Mouse (Mus musculus) kidney, adult 8-10 months (tissue): Measurements from ENCODE around the gene Pdcl2.
A peak's percentile ranks its signal among the peaks of the same experiment; 100 is the strongest.

ENCODE experiments used
- DNase-seq, 2 experiments: peaks; one replicate each; pipeline ENCODE4 v3.0.0; 2022

Gene Pdcl2

DNA sequence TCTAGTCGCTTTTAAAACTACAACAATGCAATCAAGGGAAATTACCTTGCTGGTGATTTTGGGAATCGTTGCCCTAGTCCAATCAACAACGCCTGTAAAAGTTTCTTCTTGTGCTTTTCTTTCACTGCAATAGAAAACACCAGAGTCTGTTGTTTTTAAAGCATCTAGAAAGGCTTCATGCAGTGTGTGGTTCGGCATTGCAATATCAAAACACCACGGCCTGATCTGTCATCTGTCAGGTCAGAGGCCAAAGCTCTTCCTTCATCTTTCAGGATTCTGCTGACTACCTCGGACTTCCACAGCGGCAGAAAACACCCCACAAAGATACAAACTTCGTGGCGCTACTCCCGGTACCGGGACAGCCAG lies 27.6 kb downstream of the Pdcl2 start:
- no peak for DNase-seq

DNA sequence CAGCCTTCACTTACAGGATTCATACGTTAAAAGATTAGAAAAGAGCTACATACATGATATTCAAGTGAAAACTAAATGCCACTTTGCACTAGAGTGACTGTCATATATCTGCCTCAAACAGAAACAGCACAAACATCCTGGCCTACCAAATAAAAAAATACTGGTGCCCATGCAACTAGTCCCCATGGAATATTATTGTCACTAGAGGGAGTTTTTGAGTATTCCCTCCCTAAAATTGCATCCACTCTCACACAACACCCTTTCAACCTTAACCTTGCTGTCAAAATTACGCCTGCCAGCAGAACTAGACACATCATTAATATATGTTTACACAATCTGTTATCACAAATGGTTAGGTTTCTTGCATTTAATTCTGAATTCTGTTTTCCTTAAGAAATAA lies 28.9 kb downstream of the Pdcl2 start:
- DNase-seq: no peak

DNA sequence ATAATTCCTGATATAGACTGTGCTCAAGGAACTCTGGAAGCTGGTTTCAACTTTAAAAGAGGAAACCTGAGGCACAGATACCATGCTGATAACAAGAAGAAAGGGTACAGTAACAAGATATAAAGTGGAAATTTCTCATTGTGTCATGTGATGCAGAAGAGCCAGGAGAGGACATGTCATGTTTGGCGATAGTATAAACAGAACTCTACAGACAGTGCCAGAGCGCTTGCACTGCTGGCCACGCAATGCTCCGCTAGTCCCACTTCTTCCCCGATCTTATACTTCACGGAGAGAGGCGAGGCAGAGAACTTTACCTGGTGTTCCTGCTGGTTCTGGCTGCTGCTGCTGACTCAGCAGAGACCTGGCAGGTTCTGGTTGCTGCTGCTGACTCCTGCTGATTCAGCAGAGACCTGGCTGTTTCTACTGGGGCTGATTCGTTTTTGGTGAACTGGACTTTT lies 41.7 kb downstream of the Pdcl2 start:
- DNase-seq: peak; percentile 55 to 58

DNA sequence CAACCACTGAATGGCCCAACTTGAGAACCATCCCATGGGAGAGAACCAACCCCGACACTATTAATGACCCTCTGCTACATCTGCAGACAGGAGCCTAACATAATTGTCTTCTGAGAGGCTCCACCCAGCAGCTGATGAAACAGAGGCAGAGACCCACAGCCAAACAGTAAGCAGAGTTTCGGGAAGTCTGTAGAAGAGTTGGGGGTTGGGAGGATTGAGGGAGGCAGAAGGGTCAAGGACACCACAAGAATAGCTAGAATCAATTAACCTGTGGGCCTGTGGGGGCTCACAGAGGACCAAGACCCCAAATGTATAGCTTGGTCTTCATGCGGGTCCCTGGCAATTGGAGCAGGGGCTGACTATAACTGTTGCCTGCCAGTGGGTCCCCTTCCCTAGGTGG lies 42.7 kb downstream of the Pdcl2 start:
- no peak for DNase-seq

DNA sequence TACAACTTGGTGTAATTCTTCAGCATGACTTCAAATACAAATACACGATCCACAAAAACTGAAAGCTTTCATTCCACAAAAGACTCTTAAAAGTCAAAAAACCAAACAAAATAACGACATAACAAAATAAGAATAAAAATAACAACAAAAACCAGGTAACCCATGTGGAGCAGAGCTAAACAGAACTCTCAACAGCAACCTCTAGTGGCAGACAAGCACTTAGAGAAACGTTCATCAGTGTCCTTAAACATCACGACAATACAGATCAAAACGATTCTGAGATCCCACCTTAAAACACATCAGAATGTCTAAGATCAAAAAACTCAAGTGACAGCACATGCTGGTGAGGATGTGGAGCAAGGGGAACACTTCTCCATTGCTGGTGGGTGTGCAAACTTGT lies 43.9 kb downstream of the Pdcl2 start:
- no peak for DNase-seq

DNA sequence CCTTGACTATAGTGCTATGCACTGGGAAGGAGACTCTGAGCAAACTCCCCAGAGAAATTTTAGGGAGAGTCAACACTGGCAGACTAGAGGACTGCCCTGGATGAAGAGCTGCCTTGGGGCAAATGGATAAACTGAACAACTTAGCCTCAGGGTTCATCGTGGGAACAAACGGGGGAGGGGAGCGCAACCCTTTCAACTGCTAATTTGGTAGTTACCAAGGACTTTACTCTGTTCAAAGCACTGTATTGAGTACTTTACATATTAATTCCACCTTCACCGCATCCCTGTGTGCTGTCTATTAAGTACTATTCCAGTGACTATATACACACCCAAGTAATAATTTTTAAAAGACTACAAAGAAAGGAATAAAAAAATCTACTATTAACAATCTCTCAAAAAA lies 45.3 kb downstream of the Pdcl2 start:
- DNase-seq: no peak

DNA sequence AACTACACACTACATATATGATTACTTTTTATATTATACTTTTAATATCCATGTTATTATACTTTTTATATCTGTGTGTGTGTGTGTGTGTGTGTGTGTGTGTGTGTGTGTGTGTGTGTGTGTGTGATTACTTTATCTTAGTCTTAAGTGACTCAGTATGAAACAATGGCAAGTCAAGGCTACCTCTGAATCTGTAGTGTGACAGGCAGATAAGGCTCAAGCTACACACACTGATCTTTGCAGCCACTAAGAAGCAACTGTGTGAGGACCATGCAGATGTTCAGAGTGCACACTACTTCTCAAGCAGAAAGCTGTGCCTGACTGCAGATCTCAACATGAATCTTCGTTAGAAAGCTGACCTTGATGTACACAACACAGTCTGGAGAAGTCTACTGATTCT lies 47.1 kb downstream of the Pdcl2 start:
- no peak for DNase-seq

DNA sequence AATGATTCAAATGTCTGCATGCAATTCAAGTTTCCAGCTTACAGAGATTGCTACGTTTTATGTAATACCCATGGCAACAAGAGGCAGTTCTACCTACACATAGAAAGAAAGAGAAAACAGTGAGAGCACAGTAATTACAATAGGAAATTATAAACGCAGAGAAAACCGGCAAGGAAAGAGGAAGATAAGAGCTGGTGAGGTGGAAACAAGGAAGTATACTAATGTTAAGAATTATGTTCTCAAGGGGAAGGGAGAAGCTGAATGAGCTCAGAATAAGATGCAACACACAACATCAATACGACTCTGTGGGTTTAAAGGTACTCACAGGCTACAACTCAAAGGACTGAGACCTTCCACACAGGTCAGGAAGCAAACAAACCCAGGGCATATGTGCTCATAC lies 56.0 kb downstream of the Pdcl2 start:
- no peak for DNase-seq
